Comparison of ENCODE assay signal across 8 mouse cellular contexts in the genomic region with DNA sequence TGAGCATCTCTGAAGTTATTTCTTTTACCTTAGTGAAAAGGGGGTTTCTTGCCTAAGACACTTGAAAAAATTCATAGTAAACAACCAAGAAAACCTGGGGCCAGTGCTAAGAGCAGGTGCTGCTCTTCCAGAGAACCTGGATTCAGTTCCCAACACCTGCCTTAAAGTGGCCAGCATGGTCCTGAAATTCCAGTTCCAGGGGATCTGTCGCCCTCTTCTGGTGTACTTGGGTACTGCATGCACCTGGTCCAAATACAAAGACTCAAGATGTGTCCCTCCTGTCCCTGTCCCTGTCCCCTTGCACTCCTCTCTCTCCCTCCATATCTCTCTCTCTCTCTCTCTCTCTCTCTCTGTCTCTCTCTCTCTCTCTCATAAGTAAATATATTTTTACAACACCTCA. TPM values are rescaled to one million over a fixed set of nuclear protein-coding genes. Genes with fewer than 3 reads are reported as not detected.
DNase-seq lines count a peak whose midpoint lies in the region; ATAC-seq lines count a peak whose summit lies in the region.

No protein-coding gene starts in this region.

- no peaks in the 10 kb centered on the region for H3K36me3 ChIP-seq in forebrain, embryonic 11.5 days (ENCODE audit: control insufficient read depth, insufficient read depth, low read length)
- H3K36me3 ChIP-seq in forebrain, embryonic 15.5 days: no peaks in the 10 kb centered on the region
- H3K36me3 ChIP-seq in embryonic facial prominence, embryonic 11.5 days (replicated peaks; ENCODE audit: control insufficient read depth, insufficient read depth, low read depth, low read length): no peaks in the 10 kb centered on the region
- H3K36me3 ChIP-seq in hindbrain, embryonic 14.5 days (replicated peaks; ENCODE audit: control insufficient read depth, insufficient read depth): no peaks in the 10 kb centered on the region

- no peaks in the 10 kb centered on the region for H3K27me3 ChIP-seq in forebrain, embryonic 11.5 days (ENCODE audit: control insufficient read depth, insufficient read depth, low read length)
- no peaks in the 10 kb centered on the region for H3K27me3 ChIP-seq in forebrain, embryonic 15.5 days
- H3K27me3 ChIP-seq in embryonic facial prominence, embryonic 11.5 days (ENCODE audit: control insufficient read depth, insufficient read depth, low read length): no peaks in the 10 kb centered on the region
- no peaks in the 10 kb centered on the region for H3K27me3 ChIP-seq in hindbrain, embryonic 14.5 days (ENCODE audit: control insufficient read depth, insufficient read depth, low read length)

- no peak overlapping the region for H3K27ac ChIP-seq in forebrain, embryonic 11.5 days (ENCODE audit: low read depth, low read length)
- H3K27ac ChIP-seq in forebrain, embryonic 15.5 days (replicated peaks): no peak overlapping the region
- H3K27ac ChIP-seq in embryonic facial prominence, embryonic 11.5 days (replicated peaks; ENCODE audit: low read depth, low read length): no peak overlapping the region
- H3K27ac ChIP-seq in hindbrain, embryonic 14.5 days: no peak overlapping the region

- H3K4me1 ChIP-seq in forebrain, embryonic 11.5 days (replicated peaks; ENCODE audit: control insufficient read depth, insufficient read depth, low read length): no peaks in the 10 kb centered on the region
- peaks cover 14% of the 10 kb centered on the region for H3K4me1 ChIP-seq in forebrain, embryonic 15.5 days
- H3K4me1 ChIP-seq in embryonic facial prominence, embryonic 11.5 days (ENCODE audit: control insufficient read depth, insufficient read depth, low read length): no peaks in the 10 kb centered on the region
- H3K4me1 ChIP-seq in hindbrain, embryonic 14.5 days (replicated peaks; ENCODE audit: control insufficient read depth, insufficient read depth, low read length): no peaks in the 10 kb centered on the region

- H3K4me2 ChIP-seq in forebrain, embryonic 11.5 days (ENCODE audit: low read depth, low read length, severe bottlenecking): no peak overlapping the region
- no peak overlapping the region for H3K4me2 ChIP-seq in forebrain, embryonic 15.5 days (replicated peaks)
- H3K4me2 ChIP-seq in embryonic facial prominence, embryonic 11.5 days (ENCODE audit: low read depth, low read length): no peak overlapping the region
- H3K4me2 ChIP-seq in hindbrain, embryonic 14.5 days (replicated peaks): no peak overlapping the region

- peak; percentile 93 for DNase-seq in forebrain, embryonic 11.5 days (ENCODE audit: low spot score)
- peak; percentile 92 for DNase-seq in adrenal gland, postnatal 10 days
- peak; percentile 87 for DNase-seq in embryonic facial prominence, embryonic 11.5 days (ENCODE audit: low spot score)
- DNase-seq in hindbrain, embryonic 14.5 days (ENCODE audit: low spot score): peak; percentile 90
- peak; percentile 88 to 93 for DNase-seq in left cerebral cortex, postnatal 25 days (ENCODE audit: low spot score in 2 of 2)
- peak; percentile 64 to 76 for DNase-seq in natural killer cell, adult 2 months (ENCODE audit: low spot score in 2 of 2)
- peak; percentile 73 for DNase-seq in testis, postnatal 14 days (ENCODE audit: low spot score)

- no peaks in the 10 kb centered on the region for H3K9me3 ChIP-seq in forebrain, embryonic 11.5 days (ENCODE audit: control insufficient read depth, low read length)
- H3K9me3 ChIP-seq in forebrain, embryonic 15.5 days: no peaks in the 10 kb centered on the region
- no peaks in the 10 kb centered on the region for H3K9me3 ChIP-seq in embryonic facial prominence, embryonic 11.5 days (replicated peaks; ENCODE audit: control insufficient read depth, low read length)
- no peaks in the 10 kb centered on the region for H3K9me3 ChIP-seq in hindbrain, embryonic 14.5 days (ENCODE audit: control insufficient read depth, low read length)

- no peak overlapping the region for H3K9ac ChIP-seq in forebrain, embryonic 11.5 days (ENCODE audit: low read length)
- no peak overlapping the region for H3K9ac ChIP-seq in forebrain, embryonic 15.5 days (replicated peaks)
- no peak overlapping the region for H3K9ac ChIP-seq in embryonic facial prominence, embryonic 11.5 days (replicated peaks; ENCODE audit: low read length)
- H3K9ac ChIP-seq in hindbrain, embryonic 14.5 days: no peak overlapping the region

- intact Hi-C loops in left cerebral cortex, postnatal 25 days (cut with DNase I): loop anchor here (2.0 kb wide), 2 partner anchors 217 to 305 kb away; no protein-coding TSS in a partner anchor

- 0% methylated on average over 1 of the region's 1 CpGs for WGBS in forebrain, embryonic 11.5 days
- 0% methylated on average over 1 of the region's 1 CpGs for WGBS in forebrain, embryonic 15.5 days
- 0% methylated on average over 1 of the region's 1 CpGs for WGBS in embryonic facial prominence, embryonic 11.5 days
- 0% methylated on average over 1 of the region's 1 CpGs for WGBS in hindbrain, embryonic 14.5 days

- no peak overlapping the region for H3K4me3 ChIP-seq in forebrain, embryonic 11.5 days (ENCODE audit: low read depth, low read length)
- H3K4me3 ChIP-seq in forebrain, embryonic 15.5 days: no peak overlapping the region
- H3K4me3 ChIP-seq in embryonic facial prominence, embryonic 11.5 days (ENCODE audit: low read depth, low read length): no peak overlapping the region
- no peak overlapping the region for H3K4me3 ChIP-seq in hindbrain, embryonic 14.5 days (replicated peaks; ENCODE audit: low read length)

- no peak for ATAC-seq in forebrain, embryonic 11.5 days (replicated peaks; ENCODE audit: low FRiP score)
- no peak for ATAC-seq in forebrain, embryonic 15.5 days (replicated peaks)
- ATAC-seq in embryonic facial prominence, embryonic 11.5 days (replicated peaks; ENCODE audit: insufficient number of reproducible peaks, low FRiP score, low TSS enrichment, low read depth): no peak
- no peak for ATAC-seq in hindbrain, embryonic 14.5 days (ENCODE audit: low FRiP score)

RNA-seq across cellular contexts. Expression of a gene that starts 32.0 kb away (rescaled TPM):
- 0.09 and 0.11 TPM in 2 replicates for polyA plus RNA-seq in forebrain, embryonic 11.5 days (2014; fragmentation: Nextera tagmentation; extraction: Ambion mirVana)
- 0.13 TPM in 1 of 2 replicates, not detected in the other for polyA plus RNA-seq in forebrain, embryonic 15.5 days (2015; fragmentation: Nextera tagmentation; extraction: Ambion mirVana)
- 1 to 10 TPM; 4.5 to 9.0 TPM for total RNA-seq in adrenal gland, postnatal 10 days (2021)
- polyA plus RNA-seq in embryonic facial prominence, embryonic 11.5 days (2014; fragmentation: Nextera tagmentation; extraction: Ambion mirVana): 0.18 and 0.48 TPM in 2 replicates
- polyA plus RNA-seq in hindbrain, embryonic 14.5 days (2014; fragmentation: Nextera tagmentation; extraction: Ambion mirVana): 0.13 TPM in 1 of 2 replicates, not detected in the other
- total RNA-seq in left cerebral cortex, postnatal 25 days (2021): 1 to 10 TPM; 1.7 to 2.6 TPM

RNA-seq across cellular contexts. Expression of a gene that starts 43.8 kb away (rescaled TPM):
- polyA plus RNA-seq in forebrain, embryonic 11.5 days (2014; fragmentation: Nextera tagmentation; extraction: Ambion mirVana): 1.3 TPM in 2 replicates
- 22.4 and 24.2 TPM in 2 replicates for polyA plus RNA-seq in forebrain, embryonic 15.5 days (2015; fragmentation: Nextera tagmentation; extraction: Ambion mirVana)
- 1 to 10 TPM; 1.5 to 2.4 TPM for total RNA-seq in adrenal gland, postnatal 10 days (2021)
- 0.25 and 0.42 TPM in 2 replicates for polyA plus RNA-seq in embryonic facial prominence, embryonic 11.5 days (2014; fragmentation: Nextera tagmentation; extraction: Ambion mirVana)
- 8.4 and 9.8 TPM in 2 replicates for polyA plus RNA-seq in hindbrain, embryonic 14.5 days (2014; fragmentation: Nextera tagmentation; extraction: Ambion mirVana)
- total RNA-seq in left cerebral cortex, postnatal 25 days (2021): 100 to 1,000 TPM; 296 to 321 TPM
